Mouse (Mus musculus) limb, embryonic 14.5 days (tissue): Measurements from ENCODE around the gene Rbm20. TPM values are rescaled to one million over a fixed set of nuclear protein-coding genes. Genes with fewer than 3 reads are reported as not detected.

Experiments
- ATAC-seq: fragments of 200-750 bp; cut with Nextera tagmentation; 2 replicates; pipeline ENCODE4 v1.8.0; 2017; ENCODE audit warnings: low read depth, moderate number of reproducible peaks, moderate TSS enrichment; ENCODE audit not compliant: low FRiP score
- DNase-seq: peaks from one replicate; pipeline ENCODE4 v3.0.0-alpha.2; 2015; ENCODE audit warnings: low spot score
- H3K27ac ChIP-seq: fragments of 300-500 bp; sonication (generic); replicated peaks from 2 replicates; pipeline ENCODE4 v1.5.1; 2014; ENCODE audit warnings: low read depth, mild to moderate bottlenecking, low read length, moderate library complexity, mixed read lengths
- H3K27me3 ChIP-seq: fragments of 300-500 bp; sonication (generic); 2 replicates; pipeline ENCODE4 v1.6.1; 2014; ENCODE audit warnings: low read length, mixed read lengths; ENCODE audit not compliant: control insufficient read depth, insufficient read depth
- H3K36me3 ChIP-seq: fragments of 300-500 bp; sonication (generic); 2 replicates; pipeline ENCODE4 v1.6.1; 2014; ENCODE audit warnings: mild to moderate bottlenecking, low read length, moderate library complexity, mixed read lengths; ENCODE audit not compliant: control insufficient read depth, insufficient read depth
- H3K4me1 ChIP-seq: fragments of 300-500 bp; sonication (generic); 2 replicates; pipeline ENCODE4 v1.6.1; 2014; ENCODE audit warnings: antibody characterized with exemption, low read length, mixed read lengths; ENCODE audit not compliant: control insufficient read depth, insufficient read depth
- H3K4me2 ChIP-seq: fragments of 300-500 bp; sonication (generic); replicated peaks from 2 replicates; pipeline ENCODE4 v1.6.1; 2014; ENCODE audit warnings: low read depth, mild to moderate bottlenecking, low read length, moderate library complexity; ENCODE audit not compliant: severe bottlenecking
- H3K4me3 ChIP-seq: fragments of 300-500 bp; sonication (generic); replicated peaks from 2 replicates; pipeline ENCODE4 v1.5.1; 2014; ENCODE audit warnings: low read length
- H3K9ac ChIP-seq: fragments of 300-500 bp; sonication (generic); 2 replicates; pipeline ENCODE4 v1.6.1; 2014; ENCODE audit warnings: mild to moderate bottlenecking, low read depth, low read length, moderate library complexity; ENCODE audit not compliant: severe bottlenecking
- H3K9me3 ChIP-seq: fragments of 300-500 bp; sonication (generic); 2 replicates; pipeline ENCODE4 v1.6.1; 2016; ENCODE audit warnings: low read length; ENCODE audit not compliant: control insufficient read depth
- POLR2A ChIP-seq: fragments of 200-500 bp; IDR thresholded peaks from 2 replicates; pipeline ENCODE4 v1.8.0; 2012; ENCODE audit warnings: inconsistent platforms, mild to moderate bottlenecking, moderate library complexity, borderline replicate concordance; ENCODE audit not compliant: insufficient read depth, insufficient read length; ENCODE audit errors: extremely low read depth
- whole genome bisulfite sequencing: fragments of 180-500 bp; shearing (Covaris S2); extraction: QIAGEN DNeasy Blood & Tissue Kit; methylation state at CpG from one replicate; pipeline ENCODE4 v1.1.7; 2014; 5-methylcytosine and 5-hydroxymethylcytosine counted together
- polyA plus RNA-seq, 2 experiments: library from polyadenylated mRNA; depleted of rRNA in 1 of 2; stranded (reverse) in 1 of 2; unstranded in 1 of 2; fragments of >200 nt; fragmentation: Nextera tagmentation in 1 of 2; extraction: Ambion mirVana in 1 of 2; gene quantifications; 2 replicates each; pipeline versions ENCODE4 v1.2.1 to v1.2.3; 2012 to 2014

Gene Rbm20
- polyA plus RNA-seq, 2 experiments: 5.5 to 10.0 TPM

DNA sequence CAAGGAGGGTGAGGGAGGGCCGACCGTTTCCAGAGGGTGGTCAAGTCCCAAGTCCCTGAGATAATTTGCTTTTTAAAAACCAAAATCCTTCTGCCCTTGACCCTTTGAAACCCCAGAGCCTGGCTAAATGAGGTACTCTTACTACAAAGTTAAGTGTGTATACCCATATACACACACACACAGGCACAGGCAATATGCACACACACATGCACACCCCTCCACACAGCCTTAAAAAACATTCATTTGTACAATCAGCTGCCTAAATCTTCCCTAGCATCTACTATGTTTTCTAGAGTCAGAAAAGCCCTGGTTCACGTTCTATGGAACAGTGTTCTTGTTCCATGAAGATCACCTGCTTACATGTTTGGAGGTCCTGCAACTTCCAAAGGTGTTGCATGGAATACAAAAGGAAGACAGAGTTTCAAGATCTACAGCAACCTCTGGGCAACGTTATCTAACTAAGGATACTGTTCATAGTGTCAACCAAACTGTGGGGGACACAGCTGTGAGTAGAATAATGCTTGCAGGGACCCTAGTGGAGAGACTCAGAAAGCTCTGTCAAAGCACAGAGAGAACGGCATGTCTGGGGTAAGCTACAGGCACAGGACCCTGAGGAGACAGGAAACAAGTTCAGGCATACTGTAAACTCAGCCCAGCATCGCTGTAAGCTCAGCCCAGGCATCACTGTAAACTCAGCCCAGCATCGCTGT lies 97.7 kb downstream of the Rbm20 start:
- TF ChIP-seq POLR2A: no peak
- Histone ChIP-seq H3K4me2 (no peak overlapping the region), H3K9me3 (no peaks in the 10 kb centered on the region), H3K9ac (no peak overlapping the region), H3K36me3 (no peaks in the 10 kb centered on the region), H3K27ac (no peak overlapping the region), H3K4me3 (no peak overlapping the region), H3K27me3 (no peaks in the 10 kb centered on the region), H3K4me1 (peaks cover 10% of the 10 kb centered on the region)
- DNase-seq (no peak), ATAC-seq (no peak)
- 60% methylated on average over 7 of the region's 7 CpGs for WGBS

DNA sequence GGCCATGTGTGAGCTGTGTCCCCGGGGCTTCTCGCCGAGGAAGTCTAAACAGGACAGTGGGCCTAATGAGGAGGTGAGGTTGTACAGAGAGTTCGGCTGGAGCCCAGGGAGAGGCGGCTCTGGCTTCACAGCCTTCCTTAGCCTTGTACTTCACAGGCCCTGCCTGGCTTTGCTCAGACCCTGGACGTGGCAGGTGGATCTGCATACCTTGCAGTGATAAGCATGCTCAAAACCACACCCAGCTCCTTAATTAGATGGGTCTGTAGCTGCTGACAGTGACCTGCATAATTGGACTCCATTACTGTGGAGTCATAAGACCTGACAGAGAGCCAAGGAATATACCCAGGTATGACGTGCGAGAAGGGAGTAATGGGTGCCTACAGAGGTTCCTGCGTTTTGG lies 102.3 kb downstream of the Rbm20 start:
- no peak overlapping the region for H3K4me3 ChIP-seq
- no peak for DNase-seq
- H3K9ac ChIP-seq: no peak overlapping the region
- no peaks in the 10 kb centered on the region for H3K27me3 ChIP-seq
- H3K36me3 ChIP-seq: no peaks in the 10 kb centered on the region
- peaks cover 2% of the 10 kb centered on the region; the same call in 1 of the 2 replicates for H3K4me1 ChIP-seq
- ATAC-seq: no peak
- H3K4me2 ChIP-seq: no peak overlapping the region
- no peak for TF ChIP-seq POLR2A
- 83% methylated on average over 9 of the region's 9 CpGs for WGBS
- H3K9me3 ChIP-seq: no peaks in the 10 kb centered on the region
- no peak overlapping the region for H3K27ac ChIP-seq

DNA sequence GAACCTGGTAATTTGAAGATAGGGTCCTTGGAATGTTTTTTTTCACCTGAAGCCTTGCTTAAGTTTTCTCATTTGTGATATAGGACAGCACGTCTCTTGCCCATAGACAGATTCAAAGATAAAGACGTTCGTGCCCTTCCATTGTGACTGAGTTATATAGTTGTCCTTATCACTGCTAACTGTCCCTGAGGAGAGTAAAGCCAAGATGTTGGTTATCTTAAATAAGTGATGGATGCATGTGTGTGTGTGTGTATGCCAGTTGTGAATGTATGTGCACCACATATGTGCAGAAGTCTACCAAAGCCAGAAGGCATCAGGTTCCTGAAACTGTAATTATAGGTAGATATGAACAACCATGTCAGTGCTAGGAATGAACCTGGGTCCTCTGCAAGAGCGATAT lies 102.7 kb downstream of the Rbm20 start:
- no peaks in the 10 kb centered on the region for H3K36me3 ChIP-seq
- no peak for TF ChIP-seq POLR2A
- H3K9me3 ChIP-seq: no peaks in the 10 kb centered on the region
- 91% methylated on average over 4 of the region's 4 CpGs for WGBS
- H3K4me2 ChIP-seq: no peak overlapping the region
- ATAC-seq: no peak
- no peaks in the 10 kb centered on the region for H3K4me1 ChIP-seq
- H3K9ac ChIP-seq: no peak overlapping the region
- DNase-seq: no peak
- H3K27me3 ChIP-seq: no peaks in the 10 kb centered on the region
- H3K4me3 ChIP-seq: no peak overlapping the region
- H3K27ac ChIP-seq: no peak overlapping the region

DNA sequence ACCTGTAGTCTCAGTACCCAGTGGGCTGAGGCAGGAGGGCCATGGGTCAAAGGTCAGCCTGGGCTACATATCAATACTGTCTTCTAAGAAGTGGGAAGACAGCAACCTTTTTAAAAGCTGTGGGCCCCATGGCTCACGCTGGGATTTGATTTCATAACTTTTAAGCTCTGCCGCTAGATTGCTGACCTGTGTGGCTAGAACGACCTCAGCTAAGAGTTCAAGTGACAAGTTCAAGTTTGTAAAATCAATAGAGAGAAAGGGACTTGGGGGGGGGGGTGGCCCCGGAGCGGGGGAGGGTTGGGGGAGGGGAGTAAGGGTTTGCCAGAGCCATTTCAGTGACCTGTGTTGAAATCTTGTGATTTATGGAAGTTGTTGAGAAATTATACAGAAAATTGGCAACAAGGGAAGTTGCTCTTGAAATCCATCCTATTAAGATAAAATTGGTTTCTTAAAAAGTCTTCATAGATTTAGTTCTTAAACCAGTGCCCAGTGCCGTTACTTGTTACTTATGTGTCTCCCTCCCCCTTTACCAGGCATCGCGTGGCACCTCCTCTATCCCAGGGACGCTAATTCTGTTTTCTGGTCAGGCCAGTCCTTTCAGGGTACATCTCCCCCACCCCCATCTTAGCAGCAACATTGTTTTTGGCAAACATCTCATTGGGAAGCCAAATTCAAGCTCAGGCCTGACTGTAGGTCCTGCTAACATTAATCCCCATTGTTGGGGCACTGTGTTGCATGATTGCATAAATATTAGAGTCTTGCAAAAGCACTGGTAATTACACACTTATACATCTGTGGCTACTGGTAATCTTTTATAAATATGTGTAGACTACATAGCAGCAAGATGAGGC lies 103.9 kb downstream of the Rbm20 start:
- H3K4me2 ChIP-seq: no peak overlapping the region
- no peak for ATAC-seq
- 0 out of 2 replicates have a peak, but pooled peaks cover under 1% of the 10 kb centered on the region for H3K4me1 ChIP-seq
- H3K9me3 ChIP-seq: no peaks in the 10 kb centered on the region
- H3K4me3 ChIP-seq: no peak overlapping the region
- no peak overlapping the region for H3K9ac ChIP-seq
- no peaks in the 10 kb centered on the region for H3K27me3 ChIP-seq
- H3K27ac ChIP-seq: no peak overlapping the region
- WGBS: 70% methylated on average over 9 of the region's 9 CpGs
- no peak for TF ChIP-seq POLR2A
- no peaks in the 10 kb centered on the region for H3K36me3 ChIP-seq
- DNase-seq: no peak

DNA sequence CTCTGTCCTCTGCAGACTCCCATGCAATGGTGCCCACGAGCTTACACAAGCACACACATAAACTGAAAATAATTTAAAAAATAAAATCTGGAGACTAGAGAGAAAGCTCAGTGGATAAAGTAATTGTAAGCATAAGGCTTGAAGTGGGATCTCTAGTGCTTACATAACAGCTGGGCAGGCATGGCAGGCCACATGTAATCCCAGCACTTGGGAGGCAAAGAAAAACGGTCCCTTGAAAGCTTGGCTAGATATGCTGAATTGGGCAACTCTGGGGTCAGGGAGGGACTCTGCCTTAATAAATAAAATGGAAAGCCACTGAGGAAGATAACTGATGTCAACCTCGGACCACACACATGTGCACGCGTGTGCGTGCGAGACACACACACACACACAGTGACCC lies 104.7 kb downstream of the Rbm20 start:
- DNase-seq (no peak), ATAC-seq (no peak)
- Histone ChIP-seq H3K27me3 (no peaks in the 10 kb centered on the region), H3K4me3 (no peak overlapping the region), H3K4me1 (peaks cover 9% of the 10 kb centered on the region), H3K36me3 (no peaks in the 10 kb centered on the region), H3K9me3 (no peaks in the 10 kb centered on the region), H3K27ac (no peak overlapping the region), H3K4me2 (no peak overlapping the region), H3K9ac (no peak overlapping the region)
- WGBS: 89% methylated on average over 7 of the region's 7 CpGs
- TF ChIP-seq POLR2A: no peak
